Mouse (Mus musculus): ENCODE measurements around the gene Uevld. TPM values are rescaled to one million over a fixed set of nuclear protein-coding genes. Genes with fewer than 3 reads are reported as not detected.
"Not testable (repeated sequence)": the region's sequence is repeated elsewhere in the genome, so short reads cannot be mapped to it uniquely, and the experiment has no call there.

The Uevld gene
- polyA plus RNA-seq, 1 experiment = 11.3 TPM

DNA sequence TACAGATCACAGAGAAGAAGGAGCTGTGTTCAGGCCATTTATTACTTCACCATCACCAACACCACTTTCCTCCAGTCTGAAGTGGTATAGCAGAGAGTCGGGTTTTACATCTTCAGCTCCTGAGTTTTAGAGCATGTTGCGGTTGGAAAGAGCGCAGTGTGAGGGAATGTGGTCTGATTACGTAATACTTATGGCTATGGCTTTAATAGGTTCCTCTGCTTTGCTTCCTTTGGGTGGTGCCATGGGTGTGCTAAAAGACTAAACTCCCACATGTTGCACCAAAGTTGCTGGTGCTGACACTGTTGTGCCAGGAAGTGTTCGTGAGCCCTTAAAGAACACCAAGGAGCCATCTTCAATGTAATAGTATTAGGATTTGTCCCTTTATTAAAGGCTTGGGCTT, 30.0 kb downstream of the Uevld start:
- H3K27ac ChIP-seq (ENCODE audit: insufficient read depth, low read depth, low read length) = no peak overlapping the region
- H3K4me3 ChIP-seq (ENCODE audit: insufficient read depth, low read length) = no peak overlapping the region
- TF ChIP-seq POLR2A (IDR thresholded peaks at IDR 0.05; ENCODE audit: borderline replicate concordance, low read depth, low read length) = no peak
- no peak for TF ChIP-seq CTCF (IDR thresholded peaks at IDR 0.05; ENCODE audit: low read depth, low read length)
- peaks cover 13% of the 10 kb centered on the region for H3K4me1 ChIP-seq (ENCODE audit: control insufficient read depth, insufficient read depth, low read length)

DNA sequence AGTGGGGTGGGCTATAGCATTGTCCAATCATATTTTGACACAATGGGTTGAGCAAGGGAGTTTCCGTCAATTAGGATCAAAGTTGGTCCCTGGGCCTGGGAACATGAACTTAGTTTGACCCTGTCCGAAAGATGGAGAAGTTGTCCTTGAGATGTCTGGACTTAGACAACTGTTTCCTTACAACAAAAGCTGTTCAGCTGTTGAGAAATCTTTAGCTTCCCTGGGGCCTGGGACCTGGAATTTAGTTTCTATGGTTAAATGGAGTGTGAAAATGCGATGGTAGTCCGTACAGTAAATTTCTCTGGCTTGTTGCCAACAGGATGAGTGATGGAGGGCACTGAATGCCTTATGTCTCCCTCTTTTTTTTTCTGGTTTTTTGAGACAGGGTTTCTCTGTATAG, 36.3 kb downstream of the Uevld start:
- Histone ChIP-seq H3K4me1 (ENCODE audit: control insufficient read depth, insufficient read depth, low read length) (peaks cover 14% of the 10 kb centered on the region), H3K27ac (ENCODE audit: insufficient read depth, low read depth, low read length) (no peak overlapping the region), H3K4me3 (ENCODE audit: insufficient read depth, low read length) (no peak overlapping the region)
- TF ChIP-seq CTCF (IDR thresholded peaks at IDR 0.05; ENCODE audit: low read depth, low read length) = no peak
- TF ChIP-seq POLR2A (IDR thresholded peaks at IDR 0.05; ENCODE audit: borderline replicate concordance, low read depth, low read length) = no peak

DNA sequence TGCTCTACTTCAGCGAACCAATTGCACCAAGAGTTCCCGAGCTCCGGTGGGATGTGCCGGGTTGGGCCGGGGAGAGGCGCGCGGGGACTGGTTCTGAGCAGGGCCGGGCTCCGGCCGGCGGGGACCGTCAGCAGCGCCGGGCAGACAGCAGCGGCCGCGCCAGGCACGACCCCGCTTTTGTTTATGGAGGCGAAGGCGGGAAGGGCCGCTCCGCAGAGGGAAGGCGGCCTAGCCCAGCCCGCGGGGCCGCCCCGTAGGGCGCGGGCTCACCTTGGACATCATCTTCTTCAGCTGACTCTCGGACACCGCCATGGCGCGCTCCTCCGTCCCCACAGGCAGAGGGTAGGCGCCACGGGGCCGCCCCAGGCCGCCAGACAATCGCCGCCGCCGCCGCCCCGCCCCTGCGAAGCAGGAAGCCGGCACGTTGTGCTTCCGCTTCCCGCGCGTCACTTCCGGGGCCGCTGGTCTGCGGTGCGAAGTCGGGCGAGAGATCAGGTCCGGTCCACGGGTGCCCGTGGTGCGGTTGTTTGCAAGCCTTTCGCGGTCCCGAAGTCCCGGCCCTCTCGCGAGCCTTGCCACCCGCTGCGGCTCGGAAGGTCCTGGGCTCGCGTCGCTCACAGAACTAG, 38.7 kb downstream of the Uevld start, which contains the start of gene Tsg101:
TSS of gene Tsg101 (minus strand) at position 419 of the 626 bp plus-strand sequence.
- Histone ChIP-seq H3K4me3 (ENCODE audit: insufficient read depth, low read length) (peak within 1 kb of the TSS; percentile 99), H3K27ac (ENCODE audit: insufficient read depth, low read depth, low read length) (peak within 1 kb of the TSS; percentile 88), H3K4me1 (ENCODE audit: control insufficient read depth, insufficient read depth, low read length) (peaks cover 26% of the 10 kb centered on the region)
- TF ChIP-seq POLR2A (IDR thresholded peaks at IDR 0.05; ENCODE audit: borderline replicate concordance, low read depth, low read length) (no peak), CTCF (IDR thresholded peaks at IDR 0.05; ENCODE audit: low read depth, low read length) (no peak)

DNA sequence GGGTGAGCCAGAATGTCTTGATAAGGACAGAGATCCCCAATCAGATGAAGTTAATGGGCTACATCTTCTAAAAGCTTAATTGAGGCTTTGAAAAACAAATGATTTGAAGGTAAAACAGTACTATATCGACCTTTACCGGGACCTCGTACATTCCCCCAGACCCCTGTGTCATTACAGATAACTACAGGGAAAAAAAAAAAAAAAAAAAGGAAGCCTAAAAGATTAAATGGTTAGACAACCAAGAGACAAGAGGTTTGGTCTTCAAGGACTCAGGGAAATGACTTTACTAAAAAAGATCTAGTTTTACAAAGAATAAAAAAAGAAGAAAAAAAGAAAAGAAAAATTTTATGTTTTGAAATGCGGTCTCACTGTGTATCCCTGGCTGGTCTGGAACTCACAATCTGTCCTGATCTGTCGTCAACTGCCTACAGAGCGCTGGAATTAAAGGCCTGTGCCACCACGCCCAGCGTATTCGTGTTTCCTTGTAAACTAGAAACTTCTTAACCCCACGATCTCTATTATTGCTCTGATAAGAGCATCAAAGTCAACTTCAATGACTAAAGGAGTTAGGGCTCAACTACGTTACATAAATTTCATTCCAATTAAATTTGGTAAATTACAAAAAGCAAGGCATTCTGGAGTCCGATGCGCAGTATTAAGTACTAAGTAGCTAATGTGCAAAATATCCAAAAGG, 39.5 kb downstream of the Uevld start:
- 0 out of 2 replicates have a peak overlapping the region, but pooled peaks have one; percentile 13 for H3K27ac ChIP-seq (ENCODE audit: insufficient read depth, low read depth, low read length)
- H3K4me1 ChIP-seq (ENCODE audit: control insufficient read depth, insufficient read depth, low read length) = peaks cover 26% of the 10 kb centered on the region
- TF ChIP-seq POLR2A (IDR thresholded peaks at IDR 0.05; ENCODE audit: borderline replicate concordance, low read depth, low read length) = no peak
- TF ChIP-seq CTCF (IDR thresholded peaks at IDR 0.05; ENCODE audit: low read depth, low read length) = no peak
- H3K4me3 ChIP-seq (ENCODE audit: insufficient read depth, low read length) = peak overlapping the region; percentile 99

DNA sequence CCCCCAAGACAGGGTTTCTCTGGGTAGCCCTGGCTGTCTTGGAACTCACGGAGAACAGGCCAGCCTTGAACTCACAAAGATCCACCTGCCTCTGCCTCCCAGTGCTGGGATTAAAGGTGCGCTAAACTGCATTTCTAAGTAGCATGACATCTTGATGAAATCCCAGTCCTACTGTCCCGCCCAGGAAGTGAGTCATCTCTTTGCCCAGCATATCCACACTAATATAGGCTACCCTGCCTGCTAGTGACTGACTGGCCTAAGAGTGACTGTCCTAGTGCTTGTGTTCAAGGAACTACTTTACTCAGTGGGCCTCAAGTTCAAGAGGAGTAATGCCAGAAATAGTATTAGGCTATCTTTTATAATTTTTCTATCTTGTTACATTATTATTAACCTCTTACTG, 42.0 kb downstream of the Uevld start:
- TF ChIP-seq POLR2A (IDR thresholded peaks at IDR 0.05; ENCODE audit: borderline replicate concordance, low read depth, low read length) (no peak), CTCF (IDR thresholded peaks at IDR 0.05; ENCODE audit: low read depth, low read length) (no peak)
- no peak overlapping the region for H3K27ac ChIP-seq (ENCODE audit: insufficient read depth, low read depth, low read length)
- no peak overlapping the region for H3K4me3 ChIP-seq (ENCODE audit: insufficient read depth, low read length)
- H3K4me1 ChIP-seq (ENCODE audit: control insufficient read depth, insufficient read depth, low read length) = peaks cover 28% of the 10 kb centered on the region

DNA sequence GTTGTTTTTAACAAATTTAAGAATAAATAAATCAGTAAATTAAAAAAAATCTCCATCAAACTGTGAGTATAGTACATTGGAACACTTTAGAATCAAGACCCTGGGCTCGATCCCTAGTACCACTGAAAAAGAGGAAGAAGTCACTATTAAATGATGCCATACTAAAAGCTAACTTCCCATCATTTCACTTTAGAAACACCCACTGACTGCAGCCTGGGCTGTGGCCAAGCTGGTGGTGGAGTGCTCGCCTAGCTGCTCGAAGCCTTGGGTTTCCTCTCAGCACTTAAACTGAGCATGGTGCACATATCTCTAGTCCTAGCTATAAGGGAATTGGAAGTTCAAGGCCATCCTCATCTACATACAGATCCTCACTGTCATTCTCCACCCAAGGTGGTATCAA, 47.1 kb downstream of the Uevld start:
- TF ChIP-seq POLR2A (IDR thresholded peaks at IDR 0.05; ENCODE audit: borderline replicate concordance, low read depth, low read length) (no peak), CTCF (IDR thresholded peaks at IDR 0.05; ENCODE audit: low read depth, low read length) (no peak)
- Histone ChIP-seq H3K4me1 (ENCODE audit: control insufficient read depth, insufficient read depth, low read length) (peaks cover 7% of the 10 kb centered on the region), H3K27ac (ENCODE audit: insufficient read depth, low read depth, low read length) (no peak overlapping the region), H3K4me3 (ENCODE audit: insufficient read depth, low read length) (no peak overlapping the region)

DNA sequence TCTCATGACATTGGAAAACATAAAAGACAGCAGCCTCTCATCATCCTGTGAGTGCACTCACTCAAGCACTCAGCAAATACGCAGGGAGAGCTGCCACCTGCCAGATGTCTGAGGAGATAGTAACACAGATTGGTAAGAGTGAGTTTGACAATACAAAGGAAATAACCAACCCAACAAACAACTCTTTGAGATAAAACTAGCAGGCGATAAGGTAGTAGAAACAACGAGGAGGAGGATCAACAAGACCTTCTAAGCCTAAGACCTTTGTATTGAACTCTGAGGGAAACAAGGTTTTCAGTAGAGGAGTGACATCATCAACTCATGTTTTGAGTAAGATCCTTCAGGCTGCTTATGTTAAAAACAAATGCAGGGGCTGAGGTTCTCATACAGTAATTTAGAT, 59.0 kb downstream of the Uevld start:
- Histone ChIP-seq H3K4me3 (ENCODE audit: insufficient read depth, low read length) (no peak overlapping the region), H3K27ac (ENCODE audit: insufficient read depth, low read depth, low read length) (no peak overlapping the region), H3K4me1 (ENCODE audit: control insufficient read depth, insufficient read depth, low read length) (peaks cover 7% of the 10 kb centered on the region)
- TF ChIP-seq CTCF (IDR thresholded peaks at IDR 0.05; ENCODE audit: low read depth, low read length) (no peak), POLR2A (IDR thresholded peaks at IDR 0.05; ENCODE audit: borderline replicate concordance, low read depth, low read length) (no peak)

DNA sequence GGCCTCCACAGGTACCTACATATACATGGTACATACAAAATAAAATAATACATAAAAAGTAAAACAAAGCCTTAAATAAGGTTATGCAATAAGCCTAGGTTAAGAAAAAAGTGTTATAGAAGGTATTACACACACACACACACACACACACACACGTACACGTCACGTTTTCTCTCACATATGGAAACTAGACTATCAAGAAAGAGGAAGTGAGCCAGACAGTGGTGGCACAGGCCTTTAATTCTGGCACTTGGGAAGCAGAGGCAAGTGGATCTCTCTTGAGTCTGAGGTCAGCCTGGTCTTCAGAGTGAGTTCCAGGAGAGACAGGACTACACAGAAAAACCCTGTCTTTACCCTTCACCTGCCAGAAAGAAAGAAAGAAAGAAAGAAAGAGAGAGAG, 62.8 kb downstream of the Uevld start:
- peaks cover 7% of the 10 kb centered on the region for H3K4me1 ChIP-seq (ENCODE audit: control insufficient read depth, insufficient read depth, low read length)
- H3K27ac ChIP-seq (ENCODE audit: insufficient read depth, low read depth, low read length) = no peak overlapping the region
- TF ChIP-seq CTCF (IDR thresholded peaks at IDR 0.05; ENCODE audit: low read depth, low read length) (no peak), POLR2A (IDR thresholded peaks at IDR 0.05; ENCODE audit: borderline replicate concordance, low read depth, low read length) (no peak)
- H3K4me3 ChIP-seq (ENCODE audit: insufficient read depth, low read length) = no peak overlapping the region

DNA sequence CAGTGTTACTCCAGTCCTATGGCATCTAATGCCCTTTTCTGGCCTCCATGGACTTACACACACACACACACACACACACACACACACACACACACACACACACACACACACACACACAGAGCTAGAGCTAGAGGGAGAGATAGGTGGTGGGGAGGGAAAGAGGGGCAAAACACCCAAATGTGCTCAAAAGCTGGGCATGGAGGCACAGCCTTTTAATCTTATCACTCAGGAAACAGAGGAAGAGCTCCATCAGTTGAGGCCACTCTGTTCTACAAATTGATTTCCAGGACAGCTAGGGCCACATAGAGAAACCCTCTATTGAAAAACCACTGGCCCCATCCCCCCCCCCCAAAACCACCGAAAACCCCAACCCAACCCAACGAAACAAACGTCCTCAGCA, 75.0 kb downstream of the Uevld start:
- H3K4me3 ChIP-seq (ENCODE audit: insufficient read depth, low read length) = no peak overlapping the region
- TF ChIP-seq CTCF (IDR thresholded peaks at IDR 0.05; ENCODE audit: low read depth, low read length) (no peak), POLR2A (IDR thresholded peaks at IDR 0.05; ENCODE audit: borderline replicate concordance, low read depth, low read length) (no peak)
- H3K4me1 ChIP-seq (ENCODE audit: control insufficient read depth, insufficient read depth, low read length) = peaks cover 20% of the 10 kb centered on the region
- no peak overlapping the region for H3K27ac ChIP-seq (ENCODE audit: insufficient read depth, low read depth, low read length)

DNA sequence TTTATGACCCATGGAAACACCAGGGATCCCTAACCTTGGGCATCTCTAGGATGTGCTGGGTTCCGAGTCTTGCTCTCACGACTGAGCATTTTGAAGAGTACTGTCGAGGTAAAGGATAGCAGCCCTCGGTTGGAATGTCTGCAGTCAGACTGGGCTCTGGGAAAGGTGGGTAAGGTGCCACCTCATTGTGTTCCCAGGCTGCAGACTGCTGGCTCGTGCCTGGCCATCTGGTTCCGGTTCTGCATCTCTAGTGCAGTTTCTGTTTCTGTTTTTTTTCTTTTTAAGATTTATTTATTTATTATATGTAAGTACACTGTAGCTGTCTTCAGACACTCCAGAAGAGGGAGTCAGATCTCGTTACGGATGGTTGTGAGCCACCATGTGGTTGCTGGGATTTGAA, 76.4 kb downstream of the Uevld start:
- not testable (repeated sequence) for H3K27ac ChIP-seq (ENCODE audit: insufficient read depth, low read depth, low read length); H3K4me3 ChIP-seq (ENCODE audit: insufficient read depth, low read length)
- peaks cover 21% of the 10 kb centered on the region for H3K4me1 ChIP-seq (ENCODE audit: control insufficient read depth, insufficient read depth, low read length)

Measured in bone marrow macrophage, adult 2 months (primary cell).